Mouse (Mus musculus): Measurements from ENCODE around the gene Srpk1. TPM values are rescaled to one million over a fixed set of nuclear protein-coding genes. Genes with fewer than 3 reads are reported as not detected.

The Srpk1 gene
- total RNA-seq (2021): 10 to 100 TPM; 79.5 to 87.7 TPM
- long read RNA-seq, experiment 1, full-length matches to known transcripts: 31 of 46 reads
- long read RNA-seq, experiment 1, partial matches to known transcripts: 2 of 46 reads
- long read RNA-seq, experiment 1, other reads (novel, unspliced or antisense): 13 of 46 reads
- long read RNA-seq, experiment 2, full-length matches to known transcripts: 24 of 42 reads
- long read RNA-seq, experiment 2, partial matches to known transcripts: 5 of 42 reads
- long read RNA-seq, experiment 2, other reads (novel, unspliced or antisense): 13 of 42 reads

DNA sequence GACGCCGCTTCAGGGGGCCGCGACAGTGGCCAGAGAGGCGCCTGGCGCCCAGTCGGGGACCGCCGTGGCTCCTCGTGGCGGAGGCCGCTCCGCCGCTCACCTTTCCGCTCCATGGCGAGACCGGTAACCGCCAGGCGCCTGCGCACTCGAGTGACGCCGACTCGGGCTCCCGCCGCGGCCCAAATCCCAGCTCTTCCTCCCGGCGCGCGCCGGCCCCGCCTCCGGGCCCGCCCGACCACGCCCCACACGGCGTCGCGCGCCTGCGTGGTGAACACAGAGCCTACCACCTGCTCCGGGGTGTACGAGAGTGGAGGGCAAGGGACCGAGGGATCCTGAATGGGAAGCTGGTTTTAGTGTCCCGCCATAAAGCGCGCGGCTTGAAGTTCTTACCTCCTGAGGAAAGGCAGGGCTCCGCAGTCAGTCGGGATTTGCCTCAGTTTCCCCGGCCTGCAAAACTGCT lies at the start of gene Srpk1:
Gene Srpk1, minus strand, starts transcription at position 410 of the 460 bp plus-strand sequence.
- DNase-seq (ENCODE audit: low spot score in 2 of 2): peak; percentile 88 to 91
- no peak for TF ChIP-seq CTCF (conservative IDR thresholded peaks at IDR 0.05)
- H3K27ac ChIP-seq: peak within 1 kb of the TSS; percentile 95
- peak within 1 kb of the TSS; percentile 74 for H3K4me3 ChIP-seq

DNA sequence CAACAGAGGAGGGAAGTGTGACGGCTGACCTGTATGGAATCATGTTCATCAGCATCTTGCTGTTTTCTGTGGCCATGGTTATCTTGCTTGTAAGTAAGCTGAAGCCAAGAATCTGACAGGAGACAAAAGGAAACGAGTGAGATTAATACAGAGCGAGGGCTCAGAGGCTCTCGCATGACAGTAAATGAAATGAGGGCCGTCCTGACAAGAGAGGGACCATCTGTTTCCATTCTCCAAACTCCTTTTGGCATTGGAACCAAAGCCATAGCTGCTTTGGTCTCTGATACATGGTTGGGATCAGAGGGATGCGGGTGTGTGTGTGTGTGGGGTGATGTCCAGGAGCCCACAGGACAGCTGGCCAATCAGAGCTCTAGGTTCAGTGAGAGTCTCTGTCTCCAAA lies 37.1 kb upstream of the Srpk1 start:
- Histone ChIP-seq H3K4me3 (no peak overlapping the region), H3K27ac (no peak overlapping the region)
- TF ChIP-seq CTCF (conservative IDR thresholded peaks at IDR 0.05): no peak
- DNase-seq (ENCODE audit: low spot score in 2 of 2): no peak

DNA sequence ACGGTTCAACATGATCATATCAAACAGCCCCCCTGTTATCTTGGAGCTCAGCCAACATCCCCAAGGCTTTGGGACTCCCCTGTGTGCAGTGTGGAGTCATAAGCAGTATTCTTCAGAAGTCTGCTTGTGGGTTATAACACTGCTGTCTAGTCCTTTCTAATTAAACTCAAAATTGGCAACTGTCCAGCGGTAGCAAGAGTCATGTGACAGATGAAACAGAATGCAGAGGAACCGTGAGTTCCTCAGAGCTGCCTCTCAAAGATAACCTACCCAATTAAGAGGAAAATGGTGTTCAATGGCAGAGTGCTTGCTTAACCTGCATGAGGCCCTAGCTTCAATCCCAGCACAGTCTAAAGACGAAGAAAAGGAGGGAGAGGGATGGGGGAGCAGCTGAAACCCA lies 35.4 kb upstream of the Srpk1 start:
- no peak overlapping the region for H3K27ac ChIP-seq
- no peak overlapping the region for H3K4me3 ChIP-seq
- peak; percentile 17 to 22 for DNase-seq (ENCODE audit: low spot score in 2 of 2)
- no peak for TF ChIP-seq CTCF (conservative IDR thresholded peaks at IDR 0.05)

DNA sequence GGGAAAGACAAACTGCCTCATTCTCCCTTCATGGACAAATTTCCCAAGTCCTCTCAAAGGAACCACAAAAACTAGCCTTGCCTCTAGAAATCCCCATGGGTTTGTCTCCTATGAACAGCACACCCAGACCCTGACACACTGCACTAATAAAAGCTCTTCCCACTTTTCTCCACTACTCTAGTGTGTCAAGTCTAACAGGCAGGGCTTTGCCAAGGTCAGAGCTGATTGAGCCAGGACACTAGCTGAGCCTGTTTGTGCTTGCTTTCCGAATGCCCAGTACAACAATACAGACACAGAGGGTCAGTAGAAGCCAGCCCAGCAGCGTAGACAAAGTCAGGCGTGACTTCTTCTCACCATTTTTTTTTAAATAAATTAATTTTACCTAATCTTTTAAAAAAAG lies 27.8 kb upstream of the Srpk1 start:
- Histone ChIP-seq H3K4me3 (no peak overlapping the region), H3K27ac (no peak overlapping the region)
- no peak for TF ChIP-seq CTCF (conservative IDR thresholded peaks at IDR 0.05)
- no peak for DNase-seq (ENCODE audit: low spot score in 2 of 2)

DNA sequence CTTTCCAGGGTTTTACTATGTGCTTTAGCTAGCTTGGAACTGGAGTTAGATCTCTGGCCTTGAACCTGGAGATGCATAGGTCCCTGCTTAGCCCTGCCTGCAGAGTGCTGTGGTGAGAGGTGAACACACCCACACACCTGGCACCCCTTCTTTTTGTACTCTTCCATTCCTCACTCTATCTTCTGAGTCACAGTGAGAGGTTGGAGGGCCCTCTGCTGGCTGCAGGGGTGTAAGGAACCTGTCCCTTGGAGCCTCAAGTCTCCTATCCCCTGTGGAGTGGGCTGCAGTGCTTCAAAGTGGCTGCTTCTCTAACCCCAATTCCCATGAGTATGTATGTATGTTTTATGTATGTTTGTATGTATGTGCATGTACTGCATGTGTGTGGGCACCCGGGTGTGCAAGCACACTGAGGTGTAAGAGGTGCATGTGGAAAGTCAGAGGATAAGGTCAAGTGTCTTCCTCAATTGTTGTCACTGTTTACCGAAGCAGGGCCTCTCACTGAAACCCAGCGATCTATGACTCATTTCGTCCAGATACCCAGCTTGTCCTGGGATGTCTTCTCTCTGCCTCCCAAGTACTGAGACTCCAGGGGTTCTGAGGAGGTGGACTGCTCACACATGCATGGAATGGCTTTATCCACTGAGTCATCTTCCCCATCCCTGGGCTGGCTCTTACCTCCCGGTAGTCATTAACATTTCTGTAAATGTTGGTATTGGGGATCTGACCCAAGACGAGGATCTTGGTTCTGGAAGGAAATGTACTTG lies 26.3 kb upstream of the Srpk1 start:
- H3K27ac ChIP-seq: no peak overlapping the region
- peak; percentile 57 to 65 for DNase-seq (ENCODE audit: low spot score in 2 of 2)
- H3K4me3 ChIP-seq: no peak overlapping the region
- TF ChIP-seq CTCF (conservative IDR thresholded peaks at IDR 0.05): peak; percentile 88

DNA sequence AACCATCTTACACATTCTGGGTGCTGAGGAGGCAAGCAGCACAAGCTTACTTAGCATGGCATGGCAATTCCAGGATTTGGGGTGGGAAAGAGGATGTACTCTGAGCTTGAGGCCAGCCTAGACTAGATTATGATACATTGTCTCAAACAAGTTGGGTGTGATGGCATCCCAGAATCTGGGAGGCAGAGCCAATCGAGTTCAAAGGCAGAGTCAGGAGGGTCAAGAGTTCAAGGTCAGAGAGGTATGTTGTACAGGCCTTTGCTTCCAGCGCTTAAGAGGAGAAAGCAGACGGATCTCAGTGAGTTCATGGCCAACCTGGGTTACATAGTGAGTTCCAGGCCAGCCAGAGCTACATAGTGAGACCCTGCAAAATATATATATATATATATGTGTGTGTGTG lies 23.7 kb upstream of the Srpk1 start:
- H3K27ac ChIP-seq: no peak overlapping the region
- DNase-seq (ENCODE audit: low spot score in 2 of 2): no peak
- no peak overlapping the region for H3K4me3 ChIP-seq
- no peak for TF ChIP-seq CTCF (conservative IDR thresholded peaks at IDR 0.05)

DNA sequence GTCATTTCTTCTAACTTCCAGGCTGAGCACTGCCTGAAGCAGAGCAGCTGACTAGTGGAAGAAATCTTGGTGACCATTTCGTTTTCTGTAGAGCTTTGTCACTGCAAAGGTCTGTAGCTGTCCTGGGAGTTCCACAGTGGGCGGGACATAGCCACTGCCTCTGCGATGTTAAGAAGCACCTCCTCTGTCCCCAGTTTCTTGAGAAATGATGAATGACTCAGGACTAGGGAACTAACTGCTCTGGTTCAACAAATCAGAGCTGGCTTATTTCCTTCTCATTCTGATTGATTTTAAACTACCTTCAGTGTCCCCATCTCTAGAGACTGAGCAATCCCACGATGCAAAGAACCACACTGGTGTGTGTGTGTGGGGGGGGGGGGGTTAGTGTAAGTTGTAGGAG lies 21.6 kb upstream of the Srpk1 start:
- no peak overlapping the region for H3K27ac ChIP-seq
- H3K4me3 ChIP-seq: no peak overlapping the region
- TF ChIP-seq CTCF (conservative IDR thresholded peaks at IDR 0.05): no peak
- no peak for DNase-seq (ENCODE audit: low spot score in 2 of 2)

DNA sequence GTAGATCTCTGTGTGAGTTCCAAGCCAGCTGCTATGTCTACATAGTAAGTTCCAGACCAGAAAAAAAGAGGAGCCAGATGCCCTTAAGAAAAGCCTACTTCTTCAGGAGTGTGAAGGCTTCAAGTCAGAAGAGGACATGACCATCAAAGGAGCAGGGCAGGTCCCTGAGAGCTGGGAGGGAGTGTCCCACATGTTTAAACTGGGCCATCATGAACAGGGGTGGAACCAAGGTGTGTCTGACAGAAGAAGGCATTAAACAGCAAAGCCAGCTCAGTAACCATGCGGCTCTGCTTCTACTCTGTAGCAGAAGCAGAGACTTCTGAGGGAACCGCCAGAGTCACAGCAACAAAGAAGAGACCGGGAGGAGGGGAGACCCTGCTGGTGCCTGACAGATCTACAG lies 21.2 kb upstream of the Srpk1 start:
- Histone ChIP-seq H3K27ac (no peak overlapping the region), H3K4me3 (no peak overlapping the region)
- TF ChIP-seq CTCF (conservative IDR thresholded peaks at IDR 0.05): no peak
- DNase-seq (ENCODE audit: low spot score in 2 of 2): no peak

DNA sequence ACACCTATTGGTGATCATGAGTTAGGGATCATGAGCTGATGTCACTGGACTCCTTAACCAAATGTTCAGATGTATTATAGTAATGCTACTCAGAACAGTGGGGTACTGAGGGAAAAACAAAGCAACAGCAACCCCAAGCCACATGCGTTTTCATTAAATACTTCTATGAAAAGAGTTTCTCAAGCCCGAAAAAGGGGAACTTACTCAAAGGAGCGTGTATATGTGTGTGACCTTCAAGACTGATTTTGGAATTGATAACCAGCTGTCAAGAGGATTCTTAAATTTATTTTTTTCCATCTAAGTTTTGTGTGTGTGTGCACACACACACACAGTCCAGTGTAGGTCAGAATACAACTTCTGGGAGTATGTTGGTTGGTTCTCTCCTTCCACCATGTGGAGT lies 17.6 kb upstream of the Srpk1 start:
- Histone ChIP-seq H3K4me3 (no peak overlapping the region), H3K27ac (no peak overlapping the region)
- TF ChIP-seq CTCF (conservative IDR thresholded peaks at IDR 0.05): no peak
- no peak for DNase-seq (ENCODE audit: low spot score in 2 of 2)

DNA sequence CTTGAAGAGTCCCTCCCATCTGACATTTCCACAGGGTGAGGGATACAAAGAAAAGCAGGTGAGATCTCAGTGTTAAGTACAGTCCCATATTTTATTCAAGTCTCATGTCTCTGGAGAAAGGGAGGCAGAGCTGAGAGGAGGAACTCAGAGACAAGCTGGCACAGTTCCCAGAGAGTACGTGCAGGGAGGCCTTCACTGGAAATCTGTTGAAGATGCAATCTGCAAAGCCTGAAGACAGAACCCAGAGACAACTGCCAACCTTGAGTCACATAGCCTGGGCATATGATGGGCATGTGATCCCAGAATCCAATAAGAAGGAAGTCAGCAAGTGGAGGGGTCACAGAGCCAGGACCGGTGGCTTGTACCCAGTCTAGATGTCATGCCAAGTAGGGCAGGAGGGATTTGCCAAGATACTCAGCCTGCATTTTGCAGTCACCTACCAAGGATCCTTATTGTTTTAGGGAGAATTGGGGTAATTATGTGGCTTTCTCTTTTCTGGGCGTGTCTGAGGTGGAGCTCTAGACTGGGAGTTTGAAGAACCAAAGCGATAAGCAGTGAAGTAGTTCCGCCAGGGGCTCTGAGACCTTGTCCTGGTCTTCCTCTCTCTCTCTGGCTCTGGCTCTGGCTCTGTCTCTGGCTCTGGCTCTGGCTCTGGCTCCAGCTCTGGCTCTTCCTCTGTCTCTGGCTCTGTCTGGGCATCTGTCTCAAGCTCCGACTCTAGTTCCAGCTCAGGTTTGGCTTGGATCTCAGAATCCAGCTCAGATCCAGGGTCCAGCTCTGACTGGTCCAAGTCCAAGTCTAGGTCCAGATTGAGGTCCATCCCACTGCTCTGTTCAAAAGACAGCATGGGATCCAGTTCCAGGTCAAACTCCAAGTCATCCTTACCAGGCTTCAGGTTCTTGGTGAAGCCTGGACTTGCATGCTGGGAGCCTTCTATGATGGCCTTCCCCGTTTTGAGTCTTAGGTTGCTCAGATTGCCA lies 15.5 kb upstream of the Srpk1 start:
- H3K27ac ChIP-seq: 0 out of 2 replicates have a peak overlapping the region, but pooled peaks have one; percentile 36
- peak; percentile 57 to 76 for DNase-seq (ENCODE audit: low spot score in 2 of 2)
- no peak for TF ChIP-seq CTCF (conservative IDR thresholded peaks at IDR 0.05)
- no peak overlapping the region for H3K4me3 ChIP-seq

DNA sequence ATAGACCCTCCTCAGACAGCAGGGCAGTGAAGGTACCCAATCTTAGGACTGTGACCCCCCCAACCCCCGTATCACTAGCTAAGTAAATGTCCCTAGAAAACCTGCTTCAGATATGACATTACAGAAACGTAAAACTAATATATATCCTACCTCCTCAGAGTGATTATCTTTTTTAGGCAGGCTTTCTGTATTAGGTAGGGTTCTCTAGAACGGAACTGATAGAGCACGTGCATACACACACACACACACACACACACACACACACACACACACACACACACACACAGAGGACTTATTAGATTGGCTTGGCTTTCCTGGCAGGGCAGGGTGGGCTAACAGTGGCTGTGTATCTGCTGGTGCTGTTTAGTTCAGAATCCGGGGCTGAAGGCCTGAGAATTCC lies 13.3 kb upstream of the Srpk1 start:
- Histone ChIP-seq H3K4me3 (no peak overlapping the region), H3K27ac (no peak overlapping the region)
- DNase-seq (ENCODE audit: low spot score in 2 of 2): no peak
- TF ChIP-seq CTCF (conservative IDR thresholded peaks at IDR 0.05): no peak

DNA sequence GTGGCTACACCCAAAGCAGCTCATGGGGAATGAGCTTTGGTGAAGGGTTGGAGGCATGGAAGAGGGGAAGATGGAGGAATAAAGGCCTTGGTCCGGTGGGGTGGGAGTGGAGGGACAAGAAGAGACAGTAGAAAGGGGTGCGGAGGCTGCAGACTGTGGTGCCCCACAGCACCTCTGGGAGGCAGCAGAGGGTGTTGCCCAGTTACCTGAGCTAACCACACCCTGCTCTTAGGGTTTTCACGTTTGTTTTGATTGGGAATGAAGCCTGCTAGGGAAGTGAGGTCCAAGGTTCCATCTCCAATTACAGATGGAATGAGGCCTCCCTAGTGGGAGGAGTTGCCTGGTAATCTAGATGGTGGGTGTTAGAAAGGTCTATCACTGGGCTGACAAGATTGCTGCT lies 6.6 kb upstream of the Srpk1 start:
- no peak for DNase-seq (ENCODE audit: low spot score in 2 of 2)
- no peak overlapping the region for H3K4me3 ChIP-seq
- peak; percentile 41 for TF ChIP-seq CTCF (conservative IDR thresholded peaks at IDR 0.05)
- H3K27ac ChIP-seq: no peak overlapping the region
